Mouse (Mus musculus): ENCODE measurements around the gene Borcs7.

Gene Borcs7

GRCm38 (mm10) chr19:46665474-46665873, 24.2 kb upstream of the Borcs7 start:
- no peak for DNase-seq

GRCm38 (mm10) chr19:46667300-46667699, 22.4 kb upstream of the Borcs7 start:
- DNase-seq, result no peak

- DNase-seq, result no peak
These were observed 21.4 kb upstream of the Borcs7 start for GRCm38 (mm10) chr19:46668263-46668662.

GRCm38 (mm10) chr19:46669802-46670201, 19.9 kb upstream of the Borcs7 start:
- no peak for DNase-seq

- no peak for DNase-seq
These were observed 19.0 kb upstream of the Borcs7 start for GRCm38 (mm10) chr19:46670691-46671090.

- no peak for DNase-seq
These were observed 16.8 kb upstream of the Borcs7 start, which contains the start of gene Cyp17a1 for GRCm38 (mm10) chr19:46672766-46673418. Gene Cyp17a1 (minus strand): TSS chr19:46673172.

GRCm38 (mm10) chr19:46675641-46676040, 14.1 kb upstream of the Borcs7 start:
- DNase-seq, result no peak

- DNase-seq, result no peak
These were observed 9.9 kb upstream of the Borcs7 start for GRCm38 (mm10) chr19:46679720-46680383.

GRCm38 (mm10) chr19:46690387-46690786, 681 bp downstream of the Borcs7 start:
- DNase-seq, result no peak

GRCm38 (mm10) chr19:46691078-46691477, 1.4 kb downstream of the Borcs7 start:
- no peak for DNase-seq

GRCm38 (mm10) chr19:46693146-46693545, 3.4 kb downstream of the Borcs7 start:
- DNase-seq, result no peak

- no peak for DNase-seq
These were observed 6.8 kb downstream of the Borcs7 start for GRCm38 (mm10) chr19:46696482-46696881.

- DNase-seq, result no peak
These were observed 7.2 kb downstream of the Borcs7 start for GRCm38 (mm10) chr19:46696943-46697342.

GRCm38 (mm10) chr19:46697840-46698517, 8.3 kb downstream of the Borcs7 start:
- no peak for DNase-seq

GRCm38 (mm10) chr19:46699011-46699481, 9.3 kb downstream of the Borcs7 start:
- DNase-seq, result no peak

GRCm38 (mm10) chr19:46701156-46701555, 11.4 kb downstream of the Borcs7 start:
- peak; percentile 27 for DNase-seq

GRCm38 (mm10) chr19:46705779-46706495, 16.2 kb downstream of the Borcs7 start:
- no peak for DNase-seq

- DNase-seq, result no peak
These were observed 17.0 kb downstream of the Borcs7 start for GRCm38 (mm10) chr19:46706540-46707295.

GRCm38 (mm10) chr19:46707296-46708151, 17.8 kb downstream of the Borcs7 start, which contains the start of gene As3mt:
Gene As3mt (plus strand): TSS chr19:46707458.
- peak; percentile 84 for DNase-seq

GRCm38 (mm10) chr19:46710614-46711013, 20.9 kb downstream of the Borcs7 start:
- DNase-seq, result no peak

- DNase-seq, result no peak
These were observed 24.5 kb downstream of the Borcs7 start for GRCm38 (mm10) chr19:46714234-46714633.

Data from kidney, adult 11 months (tissue).